Mouse (Mus musculus) liver, embryonic 12.5 days (tissue): ENCODE data around the gene Trappc6b. TPM values are rescaled to one million over a fixed set of nuclear protein-coding genes. Genes with fewer than 3 reads are reported as not detected.

Source experiments
- ATAC-seq: fragments of 200-750 bp; cut with Nextera tagmentation; 2 replicates; pipeline ENCODE4 v1.8.0; 2017; ENCODE audit warnings: moderate number of reproducible peaks, mild to moderate bottlenecking, moderate library complexity
- H3K27ac ChIP-seq: fragments of 300-500 bp; sonication (generic); 2 replicates; pipeline ENCODE4 v1.5.1; 2016; ENCODE audit warnings: mild to moderate bottlenecking
- H3K27me3 ChIP-seq: fragments of 300-500 bp; sonication (generic); replicated peaks from 2 replicates; pipeline ENCODE4 v1.6.1; 2016; ENCODE audit warnings: mild to moderate bottlenecking, moderate library complexity
- H3K36me3 ChIP-seq: fragments of 300-500 bp; sonication (generic); 2 replicates; pipeline ENCODE4 v1.6.1; 2016; ENCODE audit warnings: mild to moderate bottlenecking, moderate library complexity
- H3K4me1 ChIP-seq: fragments of 300-500 bp; sonication (generic); 2 replicates; pipeline ENCODE4 v1.6.1; 2016
- H3K4me2 ChIP-seq: fragments of 300-500 bp; sonication (generic); 2 replicates; pipeline ENCODE4 v1.6.1; 2016; ENCODE audit warnings: mild to moderate bottlenecking, moderate library complexity
- H3K4me3 ChIP-seq: fragments of 300-500 bp; sonication (generic); 2 replicates; pipeline ENCODE4 v1.5.1; 2016; ENCODE audit warnings: mild to moderate bottlenecking, moderate library complexity
- H3K9ac ChIP-seq: fragments of 300-500 bp; sonication (generic); 2 replicates; pipeline ENCODE4 v1.6.1; 2016; ENCODE audit warnings: mild to moderate bottlenecking, moderate library complexity
- H3K9me3 ChIP-seq: fragments of 300-500 bp; sonication (generic); replicated peaks from 2 replicates; pipeline ENCODE4 v1.6.1; 2016; ENCODE audit warnings: mild to moderate bottlenecking, moderate library complexity
- WGBS: fragments of 180-500 bp; shearing (Covaris S2); methylation state at CpG from one replicate; pipeline ENCODE4 v1.1.7; 2016; ENCODE audit not compliant: insufficient replicate concordance; 5-methylcytosine and 5-hydroxymethylcytosine counted together
- polyA plus RNA-seq: library from polyadenylated mRNA; unstranded; fragments of >200 nt; fragmentation: Nextera tagmentation; extraction: Ambion mirVana; gene quantifications from 2 replicates; pipeline ENCODE4 v1.2.1, GENCODE M21; 2016

Trappc6b gene
- polyA plus RNA-seq: 54.4 and 55.3 TPM in 2 replicates

DNA sequence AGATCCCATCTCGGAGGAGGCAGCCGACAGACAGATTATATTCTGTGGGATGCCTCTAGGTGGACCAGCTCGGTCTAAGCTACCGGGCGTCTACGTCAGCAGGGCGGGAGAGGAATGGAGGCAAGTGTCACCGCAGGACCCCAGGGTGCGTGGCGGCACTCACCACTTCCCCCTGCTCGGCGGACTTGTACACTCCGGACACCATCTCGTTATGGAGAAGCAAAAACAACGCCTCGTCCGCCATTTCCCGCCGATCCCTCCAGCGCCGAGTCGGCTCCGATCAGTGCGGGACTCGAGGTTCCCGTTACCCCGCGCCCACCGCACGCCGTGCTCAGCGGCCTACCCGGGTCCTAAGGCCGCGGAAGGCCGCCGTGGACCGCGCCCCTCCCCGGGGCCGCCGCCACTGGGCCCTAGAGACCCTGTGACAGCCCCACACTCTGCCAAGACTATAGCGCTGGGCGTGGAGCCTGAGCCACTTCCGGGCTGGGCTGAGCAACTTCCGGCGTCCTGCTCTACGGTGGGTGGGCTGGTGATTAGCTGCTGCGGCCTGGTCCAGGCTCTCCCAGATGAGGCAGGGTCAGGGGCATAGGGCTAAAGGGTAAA is at the start of gene Trappc6b:
TSS of gene Trappc6b (minus strand) at position 480 of the 603 bp plus-strand sequence.
- under 1% methylated on average over 49 of the region's 49 CpGs for WGBS

DNA sequence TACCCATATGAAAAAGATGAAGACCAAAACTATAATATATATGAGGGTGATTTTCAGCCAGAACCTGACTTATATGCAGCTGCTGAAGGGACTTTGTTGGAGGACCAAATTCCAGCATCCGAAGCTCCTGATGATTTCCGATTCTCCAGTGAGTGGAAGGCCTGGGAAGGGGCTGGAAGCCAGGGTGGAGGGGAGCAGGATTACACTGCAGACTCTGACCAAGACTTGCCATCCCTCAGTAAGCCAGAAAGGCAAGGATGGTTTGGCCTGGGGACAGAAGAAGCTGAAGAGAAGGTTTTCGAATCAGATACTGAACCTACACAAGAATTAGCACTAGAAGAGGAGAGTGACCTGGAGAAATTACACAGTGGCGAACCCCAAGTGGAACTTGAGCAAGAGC is 46.7 kb upstream of the Trappc6b start:
- ATAC-seq: no peak
- Histone ChIP-seq H3K9me3 (no peaks in the 10 kb centered on the region), H3K9ac (no peak overlapping the region), H3K27me3 (no peaks in the 10 kb centered on the region), H3K4me3 (no peak overlapping the region), H3K4me1 (no peaks in the 10 kb centered on the region), H3K27ac (no peak overlapping the region), H3K36me3 (no peaks in the 10 kb centered on the region), H3K4me2 (no peak overlapping the region)
- 67% methylated on average over 4 of the region's 4 CpGs for WGBS

More for the DNA sequence above, at the start of gene Trappc6b:
- peak within 1 kb of the TSS; percentile 99 for H3K9ac ChIP-seq
- H3K4me1 ChIP-seq: peaks cover 48% of the 10 kb centered on the region
- no peaks in the 10 kb centered on the region for H3K9me3 ChIP-seq
- H3K27me3 ChIP-seq: no peaks in the 10 kb centered on the region; the same call in 1 of the 2 replicates
- peak; percentile 95 for ATAC-seq
- peak within 1 kb of the TSS; percentile 92 for H3K27ac ChIP-seq
- H3K4me2 ChIP-seq: peak within 1 kb of the TSS; percentile 74
- H3K36me3 ChIP-seq: peaks cover 36% of the 10 kb centered on the region
- H3K4me3 ChIP-seq: peak within 1 kb of the TSS; percentile 87

DNA sequence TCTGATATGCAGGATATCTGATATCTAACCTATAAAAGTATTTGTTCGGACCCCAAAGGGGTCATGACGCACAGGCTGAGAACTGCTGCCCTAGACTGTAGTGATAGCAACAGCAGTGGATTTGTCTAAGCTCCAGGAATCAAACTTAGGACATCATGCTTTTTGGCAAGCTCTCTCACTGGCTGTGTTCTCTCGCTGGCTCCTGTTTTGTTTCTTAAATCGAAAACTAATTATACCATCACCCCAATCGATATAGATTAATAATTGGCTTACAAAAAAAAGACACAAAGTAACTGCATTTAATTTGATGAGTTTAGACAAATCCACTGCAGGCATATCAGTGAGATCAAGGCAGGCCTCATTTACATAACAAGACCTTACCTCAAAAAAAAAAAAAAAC is 45.2 kb upstream of the Trappc6b start:
- Histone ChIP-seq H3K36me3 (no peaks in the 10 kb centered on the region), H3K27me3 (no peaks in the 10 kb centered on the region), H3K9ac (no peak overlapping the region), H3K9me3 (no peaks in the 10 kb centered on the region), H3K4me3 (no peak overlapping the region), H3K27ac (no peak overlapping the region), H3K4me1 (no peaks in the 10 kb centered on the region), H3K4me2 (no peak overlapping the region)
- no peak for ATAC-seq
- 71% methylated on average over 5 of the region's 5 CpGs for WGBS

DNA sequence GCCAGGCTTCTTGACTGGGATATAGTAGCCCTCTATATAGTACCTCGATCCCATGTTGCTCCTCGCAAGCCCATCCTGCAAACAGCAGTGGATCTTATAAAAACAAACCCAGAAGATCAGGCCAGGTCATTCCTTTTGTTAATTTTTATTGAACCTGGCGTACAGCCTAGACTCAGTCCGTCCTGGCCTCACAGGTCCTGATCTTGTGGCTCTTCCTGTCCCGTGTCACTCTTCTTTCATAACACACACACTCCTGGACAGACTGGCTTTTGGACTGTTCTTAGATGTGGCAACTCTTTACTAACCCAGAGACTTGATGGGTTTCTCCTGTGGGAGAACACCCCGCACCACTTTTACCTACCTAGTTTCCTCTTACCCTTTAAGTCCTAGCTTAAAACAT is 44.6 kb upstream of the Trappc6b start:
- 67% methylated on average over 6 of the region's 6 CpGs for WGBS
- ATAC-seq: no peak
- Histone ChIP-seq H3K4me3 (no peak overlapping the region), H3K9me3 (no peaks in the 10 kb centered on the region), H3K4me1 (no peaks in the 10 kb centered on the region), H3K27me3 (no peaks in the 10 kb centered on the region), H3K36me3 (no peaks in the 10 kb centered on the region), H3K4me2 (no peak overlapping the region), H3K9ac (no peak overlapping the region), H3K27ac (no peak overlapping the region)

DNA sequence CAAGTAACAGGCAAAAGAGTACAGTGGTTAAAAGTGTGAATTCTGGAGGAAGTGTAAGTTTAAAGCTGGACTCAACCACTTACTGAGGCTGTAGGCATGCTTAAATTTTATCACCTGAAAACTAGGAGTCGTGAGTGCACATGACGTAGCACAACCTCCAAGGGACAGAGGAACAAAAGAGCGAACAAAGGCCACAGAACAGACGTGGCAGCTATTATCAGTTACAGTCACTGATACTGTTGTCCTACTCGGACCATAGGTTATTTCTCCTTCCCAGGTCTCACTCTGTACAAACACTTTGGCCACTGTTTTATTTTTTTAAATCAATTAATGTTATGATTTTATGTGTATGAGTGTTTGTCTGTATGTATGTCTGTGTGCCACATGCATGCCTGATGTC is 43.5 kb upstream of the Trappc6b start:
- H3K4me3 ChIP-seq: no peak overlapping the region
- H3K36me3 ChIP-seq: no peaks in the 10 kb centered on the region
- no peaks in the 10 kb centered on the region for H3K27me3 ChIP-seq
- ATAC-seq: no peak
- WGBS: 56% methylated on average over 5 of the region's 5 CpGs
- H3K4me1 ChIP-seq: no peaks in the 10 kb centered on the region
- H3K9ac ChIP-seq: no peak overlapping the region
- H3K4me2 ChIP-seq: no peak overlapping the region
- no peaks in the 10 kb centered on the region for H3K9me3 ChIP-seq
- no peak overlapping the region for H3K27ac ChIP-seq

DNA sequence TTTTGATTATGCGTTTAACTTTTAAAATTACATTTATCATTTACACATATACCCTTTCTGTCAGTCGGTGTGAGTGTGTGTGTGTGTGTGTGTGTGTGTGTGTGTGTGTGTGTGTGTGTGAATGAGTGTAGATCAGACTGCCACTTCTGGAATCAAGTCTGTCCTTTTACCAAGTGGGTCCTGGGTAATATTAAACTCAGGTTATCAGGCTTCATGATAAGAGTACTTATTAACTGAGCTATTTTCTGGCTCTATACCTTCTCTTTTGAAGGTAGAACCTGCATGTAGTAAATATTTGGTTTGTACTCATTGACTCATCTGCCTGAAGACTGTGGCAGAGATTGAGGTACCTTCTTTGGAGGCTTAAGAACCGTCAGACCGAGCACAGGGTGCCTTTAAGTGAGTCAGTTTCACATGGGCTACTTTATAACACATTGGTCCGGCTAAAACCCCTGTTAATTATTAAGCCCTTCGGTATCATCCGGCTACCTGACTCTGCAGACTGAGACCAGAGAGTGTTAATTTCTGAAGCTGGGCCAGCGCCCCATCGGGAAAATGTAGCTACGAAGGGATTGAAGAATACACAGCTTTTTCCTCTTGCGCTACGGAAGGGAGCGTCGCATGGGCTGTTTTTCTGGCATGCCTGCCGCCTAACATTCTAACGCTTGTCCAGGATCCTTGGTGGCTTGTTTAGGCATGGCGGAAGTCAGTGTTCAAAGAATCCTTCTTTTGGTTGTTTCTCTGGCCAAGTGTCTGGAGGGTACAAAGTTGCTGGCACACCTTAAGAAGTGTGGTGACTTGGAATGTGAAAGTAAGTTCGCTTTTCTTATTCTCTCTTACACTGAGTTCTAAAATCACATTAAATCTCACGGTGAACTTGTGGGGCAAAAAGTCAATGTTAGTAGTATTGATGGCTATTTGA is 34.1 kb upstream of the Trappc6b start, which contains the start of gene Mia2:
TSS of gene Mia2 (plus strand) at position 696 of the 922 bp plus-strand sequence.
- no peak within 1 kb of the TSS for H3K4me2 ChIP-seq
- H3K27ac ChIP-seq: 0 out of 2 replicates have a peak within 1 kb of the TSS, but pooled peaks have one; percentile 20
- H3K4me1 ChIP-seq: no peaks in the 10 kb centered on the region
- H3K4me3 ChIP-seq: peak within 1 kb of the TSS; percentile 39
- 0 out of 2 replicates have a peak, but pooled peaks have one; percentile 27 for ATAC-seq
- no peak within 1 kb of the TSS for H3K9ac ChIP-seq
- no peaks in the 10 kb centered on the region for H3K27me3 ChIP-seq
- WGBS: 73% methylated on average over 19 of the region's 19 CpGs
- H3K36me3 ChIP-seq: no peaks in the 10 kb centered on the region
- H3K9me3 ChIP-seq: no peaks in the 10 kb centered on the region

DNA sequence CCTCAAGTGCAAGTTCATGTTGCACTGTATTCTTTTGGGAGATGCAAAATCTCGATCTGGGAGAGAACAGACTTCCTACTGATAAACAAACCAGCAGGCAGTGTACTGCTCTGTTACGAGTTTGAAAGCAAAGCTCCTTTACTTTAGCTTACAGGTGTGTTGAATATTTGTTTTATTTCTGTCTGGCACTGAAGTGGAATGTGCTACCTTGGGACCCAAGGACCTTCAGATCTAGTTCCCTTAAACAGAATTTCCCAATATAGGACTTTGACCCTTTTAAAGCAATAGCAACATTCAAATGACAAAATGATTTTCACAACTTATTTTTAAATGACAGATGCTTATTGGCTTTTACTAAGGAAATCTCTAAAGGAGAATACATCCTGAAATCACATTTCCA is 32.3 kb upstream of the Trappc6b start:
- H3K36me3 ChIP-seq: no peaks in the 10 kb centered on the region
- no peaks in the 10 kb centered on the region for H3K4me1 ChIP-seq
- 33% methylated on average over 2 of the region's 2 CpGs for WGBS
- no peak overlapping the region for H3K27ac ChIP-seq
- no peaks in the 10 kb centered on the region for H3K9me3 ChIP-seq
- H3K27me3 ChIP-seq: no peaks in the 10 kb centered on the region
- H3K4me2 ChIP-seq: no peak overlapping the region
- no peak overlapping the region for H3K4me3 ChIP-seq
- no peak for ATAC-seq
- H3K9ac ChIP-seq: no peak overlapping the region

DNA sequence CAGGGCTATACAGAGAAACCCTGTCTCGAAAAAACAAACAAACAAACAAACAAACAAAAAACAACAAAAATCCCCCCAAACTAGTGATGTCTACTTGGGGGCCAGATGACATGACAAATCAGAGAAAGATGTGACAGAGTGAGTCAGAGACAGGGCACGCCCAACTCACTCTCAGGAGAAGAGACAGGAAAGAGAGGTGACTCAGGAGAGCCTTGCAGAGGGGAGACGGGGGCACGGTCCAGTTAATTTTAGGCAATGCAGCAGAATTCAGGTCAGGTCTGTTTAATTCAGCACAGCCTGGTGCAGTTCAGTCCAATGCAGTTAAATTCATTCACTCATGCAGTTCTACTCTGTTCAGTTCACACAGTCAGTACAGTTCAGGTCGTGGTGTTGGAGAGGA is 24.9 kb upstream of the Trappc6b start:
- ATAC-seq: no peak
- H3K27ac ChIP-seq: no peak overlapping the region
- H3K27me3 ChIP-seq: no peaks in the 10 kb centered on the region
- WGBS: 58% methylated on average over 5 of the region's 5 CpGs
- no peak overlapping the region for H3K4me2 ChIP-seq
- H3K36me3 ChIP-seq: no peaks in the 10 kb centered on the region
- H3K4me3 ChIP-seq: no peak overlapping the region
- H3K4me1 ChIP-seq: no peaks in the 10 kb centered on the region
- no peaks in the 10 kb centered on the region for H3K9me3 ChIP-seq
- H3K9ac ChIP-seq: no peak overlapping the region

DNA sequence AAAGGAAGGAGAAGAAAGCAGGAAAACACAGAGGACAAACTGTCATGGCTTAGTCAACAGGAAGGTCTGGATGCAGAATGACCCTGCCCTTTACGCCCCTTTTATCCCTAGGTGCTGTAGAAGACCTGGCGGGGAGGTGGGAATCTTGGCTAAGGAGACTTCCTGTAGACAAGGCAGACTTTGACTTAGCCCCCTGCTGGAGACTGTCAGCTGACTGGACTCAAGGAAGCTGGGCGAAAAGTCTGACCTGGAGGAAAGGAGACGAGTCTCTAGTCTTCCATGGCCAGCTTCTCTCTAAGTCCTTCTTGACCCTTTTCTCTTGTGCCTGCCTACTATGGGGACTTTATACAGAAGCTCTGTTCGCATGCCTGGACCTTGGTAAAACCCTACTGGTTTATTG is 23.2 kb upstream of the Trappc6b start:
- no peak overlapping the region for H3K9ac ChIP-seq
- H3K27me3 ChIP-seq: no peaks in the 10 kb centered on the region
- no peaks in the 10 kb centered on the region for H3K36me3 ChIP-seq
- H3K4me1 ChIP-seq: no peaks in the 10 kb centered on the region
- H3K27ac ChIP-seq: no peak overlapping the region
- no peaks in the 10 kb centered on the region for H3K9me3 ChIP-seq
- 55% methylated on average over 5 of the region's 5 CpGs for WGBS
- no peak for ATAC-seq
- no peak overlapping the region for H3K4me2 ChIP-seq
- H3K4me3 ChIP-seq: no peak overlapping the region

DNA sequence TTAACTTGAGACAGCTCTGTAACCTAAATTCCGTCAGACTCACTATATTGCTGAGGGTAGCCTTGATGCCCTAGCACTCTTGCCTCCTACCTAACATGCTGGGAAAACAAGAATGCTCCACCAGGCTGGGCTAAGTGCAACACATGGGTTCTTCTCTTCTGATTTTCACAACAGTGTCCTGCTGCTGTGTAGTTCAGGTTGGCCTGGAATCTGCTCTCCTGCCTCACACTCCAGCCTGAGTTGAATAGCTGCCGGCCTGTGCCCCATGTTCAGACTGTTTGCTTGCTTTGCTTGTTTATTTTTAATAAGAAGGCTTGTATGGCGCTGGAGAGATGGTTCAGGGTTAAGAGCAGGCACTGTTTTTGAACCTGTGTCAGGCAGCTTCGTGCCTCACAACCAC is 19.2 kb upstream of the Trappc6b start:
- Histone ChIP-seq H3K4me2 (no peak overlapping the region), H3K27me3 (no peaks in the 10 kb centered on the region), H3K36me3 (no peaks in the 10 kb centered on the region), H3K9me3 (no peaks in the 10 kb centered on the region), H3K4me1 (no peaks in the 10 kb centered on the region), H3K4me3 (no peak overlapping the region), H3K27ac (no peak overlapping the region), H3K9ac (no peak overlapping the region)
- no peak for ATAC-seq
- WGBS: 70% methylated on average over 4 of the region's 4 CpGs

DNA sequence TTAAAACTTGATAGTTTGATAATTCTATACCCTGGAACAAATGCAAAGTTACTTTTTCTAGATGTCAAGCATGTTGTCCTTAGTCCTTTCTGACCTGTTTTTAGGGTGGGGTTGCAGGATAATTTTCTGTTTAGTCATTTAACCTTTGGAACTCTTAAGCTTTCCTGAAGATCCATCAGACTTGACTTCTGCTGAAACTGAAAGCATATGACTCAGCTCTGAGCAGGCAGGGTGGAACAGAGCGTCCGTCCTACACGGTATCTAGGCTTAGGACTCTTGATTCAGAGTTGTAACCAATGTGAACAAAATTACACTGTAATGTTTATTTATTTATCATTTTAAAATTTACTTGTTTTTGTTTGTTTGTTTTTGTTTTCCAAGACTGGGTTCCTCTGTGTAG is 16.6 kb upstream of the Trappc6b start:
- 88% methylated on average over 3 of the region's 3 CpGs for whole genome bisulfite sequencing
- H3K4me3 ChIP-seq: no peak overlapping the region
- ATAC-seq: no peak

DNA sequence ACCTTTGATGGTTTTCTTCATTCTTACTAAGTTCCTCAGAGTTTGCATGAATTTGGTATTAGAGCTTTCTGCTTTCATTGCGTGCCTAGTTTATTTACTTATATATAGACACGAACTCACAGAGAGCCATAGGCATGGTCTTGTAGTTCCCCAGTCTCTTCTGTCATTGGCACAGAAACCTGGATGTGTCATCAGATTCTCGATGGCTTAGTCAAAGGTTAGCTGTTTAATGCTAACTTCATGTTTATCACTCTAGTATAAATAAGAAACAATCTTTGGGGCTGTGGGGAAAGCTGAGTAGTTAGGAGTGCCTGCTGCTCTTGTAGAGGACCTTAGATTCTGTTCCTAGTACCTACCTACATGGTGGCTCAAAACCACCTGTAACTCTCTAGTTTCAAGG is 15.7 kb upstream of the Trappc6b start:
- Histone ChIP-seq H3K27ac (no peak overlapping the region), H3K4me1 (no peaks in the 10 kb centered on the region), H3K9me3 (no peaks in the 10 kb centered on the region), H3K9ac (no peak overlapping the region), H3K27me3 (no peaks in the 10 kb centered on the region), H3K36me3 (peaks cover 20% of the 10 kb centered on the region), H3K4me3 (no peak overlapping the region), H3K4me2 (no peak overlapping the region)
- no peak for ATAC-seq
- 74% methylated on average over 3 of the region's 3 CpGs for WGBS

More for the DNA sequence above, 16.6 kb upstream of the Trappc6b start:
- Histone ChIP-seq H3K27me3 (no peaks in the 10 kb centered on the region), H3K9ac (no peak overlapping the region), H3K4me2 (no peak overlapping the region), H3K36me3 (peaks cover 12% of the 10 kb centered on the region), H3K4me1 (no peaks in the 10 kb centered on the region), H3K27ac (no peak overlapping the region), H3K9me3 (no peaks in the 10 kb centered on the region)
